ENCODE assay signal across 8 mouse cellular contexts in genomic region chr1:54830223-54830622, GRCm38 (mm10).
DNase-seq lines count a peak whose midpoint lies in the region; ATAC-seq lines count a peak whose summit lies in the region.

No protein-coding gene starts in this region.

- peak; percentile 23 for DNase-seq in adrenal gland, adult 2 months
- DNase-seq in adrenal gland, postnatal 4 days (ENCODE audit: low spot score in 2 of 2), result no peak
- peak; percentile 15 for DNase-seq in adrenal gland, postnatal 25 days
- DNase-seq in heart, postnatal 14 days, result peak; percentile 55 to 59
- DNase-seq in lung, adult 18-20 months, result peak; percentile 82 to 88
- no peak for DNase-seq in embryo, embryonic 10.5 days (ENCODE audit: low spot score)
- DNase-seq in natural killer cell, adult 2 months (ENCODE audit: low spot score in 2 of 2), result no peak

- ATAC-seq in erythroid progenitor cell, adult 5-6 weeks (replicated peaks; ENCODE audit: low FRiP score, poor library complexity, severe bottlenecking), result no peak

- intact Hi-C loops in heart, postnatal 14 days (cut with DNase I), result loop anchor here (1.0 kb wide), 1 partner anchor 74 kb away; no protein-coding TSS in a partner anchor

Comparison
In these comparisons a context has a peak if more than half of its experiments do, and no peak if none do; other contexts are left out.
1. DNase-seq: peak in adrenal gland, adult 2 months (single experiment), adrenal gland, postnatal 25 days (single experiment), heart, postnatal 14 days (2 of 2) and lung, adult 18-20 months (2 of 2); none in adrenal gland, postnatal 4 days (0 of 2), embryo, embryonic 10.5 days (single experiment) and natural killer cell, adult 2 months (0 of 2).